Mouse (Mus musculus) cerebellum, adult 18-20 months (tissue): ENCODE measurements around the gene Nkain2.
"Not testable (repeated sequence)": the region's sequence is repeated elsewhere in the genome, so short reads cannot be mapped to it uniquely, and the experiment has no call there.

Experiments used
- DNase-seq, 2 experiments: peaks; one replicate each; pipeline ENCODE4 v3.0.0; 2021

The Nkain2 gene

DNA sequence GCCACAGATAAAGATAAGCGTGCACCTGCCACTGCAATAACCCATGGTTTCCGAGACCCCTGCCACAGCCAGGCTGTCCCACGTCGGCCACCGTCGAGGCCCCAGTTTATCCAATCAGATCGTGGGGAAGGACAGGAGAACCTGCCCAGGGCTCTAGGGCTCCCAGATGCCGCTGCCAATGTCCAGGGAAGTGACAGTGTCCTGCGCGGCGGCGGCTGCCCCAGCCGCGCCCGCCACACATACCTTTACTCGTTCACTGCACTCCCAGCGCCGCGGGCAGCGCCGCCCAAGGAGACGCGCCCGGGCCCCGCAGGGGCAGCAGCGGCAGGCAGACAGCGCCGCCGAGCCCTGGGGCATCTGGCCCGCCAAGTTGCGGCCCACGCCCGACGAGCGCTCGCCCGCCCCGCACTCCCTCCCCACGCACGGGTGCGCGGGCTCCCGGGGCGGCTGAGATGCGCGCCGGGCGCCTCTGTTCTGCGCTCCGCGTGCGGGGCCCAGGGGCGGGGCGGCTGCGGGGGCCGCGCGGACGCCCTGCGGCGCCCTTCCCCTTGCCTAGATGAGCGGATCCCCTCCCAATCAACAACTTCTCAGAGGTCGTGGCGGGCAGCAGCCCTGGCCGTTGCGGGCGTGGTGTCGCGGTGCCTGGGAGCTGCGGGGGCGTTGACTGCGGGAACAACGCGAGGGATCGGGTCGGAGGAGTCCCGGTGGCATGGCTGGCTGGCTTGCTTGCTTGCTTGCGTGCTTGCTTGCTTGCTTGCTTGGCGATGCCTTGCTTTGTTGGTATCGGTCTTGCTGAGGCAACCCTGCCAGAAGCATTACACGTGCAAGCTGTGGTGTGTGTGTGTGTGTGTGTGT lies at the start of gene Nkain2:
Nkain2 (minus strand) TSS at position 811 of the 855 bp plus-strand sequence.
- DNase-seq, result peak; percentile 10 to 41

DNA sequence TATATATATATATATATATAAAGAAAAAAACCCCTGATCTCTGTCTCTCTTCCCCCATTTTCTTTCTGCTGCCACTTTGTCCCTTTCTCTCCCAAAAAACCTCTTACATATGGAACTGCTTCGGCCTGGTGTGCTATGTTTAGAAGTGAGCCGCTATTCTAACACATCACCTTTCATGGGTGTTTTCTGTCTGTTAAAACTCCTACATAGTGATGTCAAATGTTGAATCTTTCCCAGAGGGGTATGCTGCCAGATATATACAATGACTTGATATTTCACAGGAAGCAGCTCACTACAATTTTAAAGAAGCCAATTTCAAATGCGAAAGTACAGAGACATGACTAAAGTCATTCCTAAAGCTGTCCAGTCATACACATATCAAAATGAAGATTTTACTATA lies 49.6 kb upstream of the Nkain2 start:
- no peak for DNase-seq

- DNase-seq, result peak; percentile 9 to 13
Measured at GRCm38 (mm10) chr10:32895093-32895492, 4.8 kb upstream of the Nkain2 start.

DNA sequence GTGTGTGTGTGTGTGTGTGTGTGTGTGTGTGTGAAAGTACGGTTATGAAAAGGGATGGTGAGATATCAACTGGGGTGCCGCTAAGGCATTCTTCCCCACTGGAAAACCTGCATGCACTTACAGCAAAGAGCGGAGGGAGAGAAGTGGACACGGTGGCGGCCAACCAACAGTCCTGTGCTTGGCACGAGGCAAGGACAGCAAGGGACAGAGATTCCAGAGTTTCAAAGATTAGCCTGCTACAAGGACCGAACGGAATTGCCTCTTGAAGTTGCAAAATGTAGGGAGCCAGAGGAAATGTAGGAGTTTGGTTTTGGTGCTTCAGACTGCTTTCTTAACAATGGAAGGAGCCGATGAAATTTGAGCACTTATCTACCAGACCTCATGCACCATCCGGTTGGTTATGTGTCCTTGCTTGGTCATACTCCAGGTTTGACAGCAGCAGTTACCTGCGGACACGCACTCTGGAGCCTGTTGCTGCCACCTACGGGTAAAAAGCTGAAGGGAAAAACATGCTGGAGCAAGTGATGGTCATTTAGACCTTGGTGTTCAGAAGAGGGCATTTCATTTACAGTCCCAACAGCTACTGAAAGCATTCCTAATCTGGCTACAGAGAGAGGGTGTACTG lies 357 bp upstream of the Nkain2 start:
- DNase-seq, result peak; percentile 44 to 53

GRCm38 (mm10) chr10:32881977-32882376 lies 8.3 kb downstream of the Nkain2 start:
- DNase-seq, result no peak

DNA sequence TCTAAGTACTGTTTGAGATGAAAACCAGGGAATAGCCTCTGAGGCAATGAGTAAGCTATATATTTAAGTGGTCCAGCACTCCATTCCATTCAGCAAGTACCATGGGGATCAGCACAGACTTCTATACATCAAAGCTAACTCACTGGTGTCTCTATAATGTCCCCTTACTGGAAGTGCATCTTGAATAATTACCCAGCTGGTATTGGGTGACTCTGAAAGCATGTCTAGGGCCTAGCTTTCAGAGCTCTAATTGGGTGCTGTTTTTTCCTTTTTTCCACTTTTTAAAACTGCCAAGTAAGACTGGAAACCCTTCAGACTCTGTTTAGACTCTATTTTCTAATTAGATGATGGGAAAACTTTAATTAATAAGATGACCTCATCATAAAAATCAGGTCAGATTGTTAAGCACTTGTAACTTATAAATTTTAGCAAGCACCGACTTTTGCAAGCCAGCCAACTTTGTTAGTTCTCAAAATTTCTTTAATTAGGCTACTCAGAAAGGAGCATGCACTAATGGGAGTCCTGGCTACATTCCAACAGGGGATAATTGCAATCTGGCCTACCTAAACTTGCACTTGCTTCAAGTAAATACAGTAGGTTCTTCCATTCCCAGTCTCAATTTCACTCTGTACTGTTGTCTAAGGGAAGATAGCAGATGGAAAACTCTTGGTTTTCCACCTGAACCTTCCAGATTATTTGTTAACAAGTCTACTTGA lies 19.4 kb downstream of the Nkain2 start:
- DNase-seq, result peak in 1 of 2 experiments; percentile 6

- DNase-seq, result no peak
Measured at GRCm38 (mm10) chr10:32869541-32869940, 20.7 kb downstream of the Nkain2 start.

DNA sequence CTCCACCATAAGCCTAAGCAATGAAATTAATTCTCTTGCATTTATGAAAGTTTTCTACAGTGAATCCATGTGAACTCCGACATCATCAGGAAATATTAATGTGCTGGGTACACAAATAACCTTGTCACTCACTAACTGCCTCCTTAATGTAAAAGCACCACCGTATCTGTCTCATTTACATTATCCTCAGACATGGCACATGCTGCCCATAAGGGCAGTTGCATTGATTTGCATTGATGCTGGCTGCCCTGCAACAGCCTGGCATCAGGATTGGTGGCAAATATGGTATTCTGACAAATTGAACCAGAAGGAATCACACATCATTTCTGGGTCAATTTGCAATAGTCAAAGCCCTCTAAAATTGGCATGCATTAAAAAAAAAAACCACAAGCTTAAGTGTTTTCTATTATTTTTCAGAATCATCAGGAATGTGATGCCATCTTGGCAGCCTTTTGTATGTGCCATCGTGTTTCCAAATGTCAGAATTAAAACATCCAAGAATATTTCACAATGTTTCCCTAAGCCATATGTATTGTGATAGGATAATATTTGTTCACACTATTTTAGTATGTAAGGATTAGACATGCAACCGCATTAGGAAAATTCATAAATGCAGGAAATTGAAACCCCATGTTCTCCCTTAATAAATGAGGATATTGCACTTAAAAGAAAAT lies 74.9 kb downstream of the Nkain2 start:
- DNase-seq, result no peak

- no peak for DNase-seq
Measured at GRCm38 (mm10) chr10:32796215-32796614, 94.0 kb downstream of the Nkain2 start.

GRCm38 (mm10) chr10:32790541-32790940 lies 99.7 kb downstream of the Nkain2 start:
- DNase-seq, result no peak

- DNase-seq, result no peak
Measured at GRCm38 (mm10) chr10:32782732-32783359, 107.4 kb downstream of the Nkain2 start.

- DNase-seq, result no peak
Measured at GRCm38 (mm10) chr10:32738989-32739388, 151.3 kb downstream of the Nkain2 start.

GRCm38 (mm10) chr10:32706579-32706978 lies 183.7 kb downstream of the Nkain2 start:
- DNase-seq, result not testable (repeated sequence)

- DNase-seq, result no peak
Measured at GRCm38 (mm10) chr10:32696661-32697060, 193.6 kb downstream of the Nkain2 start.

DNA sequence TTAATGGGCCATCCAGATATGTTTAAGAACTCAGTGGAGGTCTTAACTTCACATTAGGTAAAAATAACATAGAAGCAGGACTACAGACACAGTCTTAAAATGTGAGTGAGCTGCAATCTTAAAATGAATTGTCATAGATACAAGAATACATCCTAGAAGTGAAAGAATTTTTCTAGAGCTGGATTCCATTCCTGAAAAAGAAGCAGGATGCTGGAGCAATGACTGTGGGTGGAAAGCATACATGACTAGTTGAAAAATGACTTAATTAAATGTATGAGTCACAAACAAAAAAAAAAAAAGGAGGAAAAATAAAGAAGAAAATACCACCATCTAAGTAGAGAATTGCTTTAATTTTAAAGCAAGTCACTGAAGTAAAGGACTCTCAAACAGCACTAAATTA lies 205.7 kb downstream of the Nkain2 start:
- DNase-seq, result no peak

- no peak for DNase-seq
Measured at GRCm38 (mm10) chr10:32640256-32640655, 250.0 kb downstream of the Nkain2 start.

GRCm38 (mm10) chr10:32639173-32639572 lies 251.1 kb downstream of the Nkain2 start:
- no peak for DNase-seq

GRCm38 (mm10) chr10:32631043-32631442 lies 259.2 kb downstream of the Nkain2 start:
- no peak for DNase-seq

DNA sequence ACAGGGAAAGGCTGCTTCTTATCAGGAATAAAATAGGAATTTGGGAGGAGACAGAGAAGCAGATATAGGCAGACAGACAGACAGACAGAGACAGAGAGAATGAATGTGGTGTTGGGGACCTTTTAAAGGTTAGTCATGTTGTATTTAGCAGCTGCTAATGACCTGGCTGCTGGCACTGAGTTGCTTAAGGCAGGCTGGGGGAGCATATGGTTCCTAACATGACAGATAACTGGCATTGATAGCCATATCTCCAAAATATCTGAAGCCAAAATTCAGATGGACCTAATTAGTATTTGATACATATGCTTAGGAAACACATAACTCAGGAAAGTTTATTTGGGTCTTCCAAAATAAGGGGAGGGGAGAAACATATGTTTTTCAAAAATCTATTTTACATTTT lies 285.8 kb downstream of the Nkain2 start:
- DNase-seq, result no peak

- DNase-seq, result no peak
Measured at GRCm38 (mm10) chr10:32602798-32603197, 287.5 kb downstream of the Nkain2 start.

DNA sequence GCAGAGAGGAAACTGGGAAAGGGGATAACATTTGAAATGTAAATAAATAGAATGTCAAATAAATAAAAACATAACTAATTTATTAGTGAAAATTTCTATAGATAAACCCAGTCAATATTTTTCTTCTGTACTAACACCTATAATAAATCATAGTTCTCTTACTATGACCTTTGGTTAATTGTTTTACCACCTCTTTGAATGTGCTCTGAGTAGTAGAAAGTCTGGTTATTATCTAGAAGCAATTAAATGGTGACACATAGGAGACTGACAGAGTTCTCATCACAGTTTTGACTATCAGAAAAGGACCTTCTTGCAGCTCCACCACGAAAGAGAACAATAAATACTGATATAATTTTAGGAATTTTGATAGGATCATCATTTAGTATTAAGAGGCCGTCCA lies 295.3 kb downstream of the Nkain2 start:
- no peak for DNase-seq

DNA sequence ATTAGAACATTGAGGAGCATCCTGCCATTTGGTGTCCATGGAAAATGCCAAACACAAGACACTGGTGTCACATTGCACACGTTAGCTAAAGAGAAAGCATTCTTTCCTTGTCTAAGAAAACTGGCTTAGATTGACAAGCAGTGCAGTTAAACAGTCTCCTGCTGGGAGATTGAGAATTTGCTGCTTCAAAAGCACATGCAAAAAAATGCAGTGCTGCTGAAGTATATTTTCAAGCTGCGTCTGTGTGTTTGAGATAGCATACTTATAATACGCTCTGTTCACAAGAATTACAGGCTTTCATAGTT lies 313.0 kb downstream of the Nkain2 start:
- DNase-seq, result no peak
